Mouse (Mus musculus) right cerebral cortex, postnatal 14 days (tissue): ENCODE results near the gene Glcci1.
A peak's percentile ranks its signal among the peaks of the same experiment; 100 is the strongest.

ENCODE experiments used
- DNase-seq: peaks from one replicate; pipeline ENCODE4 v3.0.0; 2022

Gene Glcci1

GRCm38 (mm10) chr6:8509551-8509950 lies at the start of gene Glcci1:
Gene Glcci1, plus strand, starts transcription at chr6:8509600.
- peak; percentile 81 for DNase-seq

GRCm38 (mm10) chr6:8462447-8462846 lies 47.0 kb upstream of the Glcci1 start:
- DNase-seq, result no peak

- no peak for DNase-seq
These were observed 44.0 kb upstream of the Glcci1 start for GRCm38 (mm10) chr6:8465388-8465787.

- no peak for DNase-seq
These were observed 43.4 kb upstream of the Glcci1 start for GRCm38 (mm10) chr6:8465985-8466384.

GRCm38 (mm10) chr6:8467667-8468337 lies 41.6 kb upstream of the Glcci1 start:
- no peak for DNase-seq

GRCm38 (mm10) chr6:8469918-8470317 lies 39.5 kb upstream of the Glcci1 start:
- DNase-seq, result no peak

GRCm38 (mm10) chr6:8472125-8472524 lies 37.3 kb upstream of the Glcci1 start:
- no peak for DNase-seq

GRCm38 (mm10) chr6:8472915-8473314 lies 36.5 kb upstream of the Glcci1 start:
- no peak for DNase-seq

- DNase-seq, result no peak
These were observed 35.9 kb upstream of the Glcci1 start for GRCm38 (mm10) chr6:8473498-8473897.

GRCm38 (mm10) chr6:8474316-8474715 lies 35.1 kb upstream of the Glcci1 start:
- no peak for DNase-seq

- no peak for DNase-seq
These were observed 34.6 kb upstream of the Glcci1 start for GRCm38 (mm10) chr6:8474820-8475219.

GRCm38 (mm10) chr6:8479176-8479575 lies 30.2 kb upstream of the Glcci1 start:
- DNase-seq, result no peak

GRCm38 (mm10) chr6:8484437-8485275 lies 24.7 kb upstream of the Glcci1 start:
- no peak for DNase-seq

GRCm38 (mm10) chr6:8485414-8486175 lies 23.8 kb upstream of the Glcci1 start:
- DNase-seq, result no peak

GRCm38 (mm10) chr6:8486391-8487043 lies 22.9 kb upstream of the Glcci1 start:
- DNase-seq, result no peak

GRCm38 (mm10) chr6:8487044-8487853 lies 22.2 kb upstream of the Glcci1 start:
- DNase-seq, result no peak

- DNase-seq, result no peak
These were observed 21.2 kb upstream of the Glcci1 start for GRCm38 (mm10) chr6:8488249-8488648.

GRCm38 (mm10) chr6:8489266-8489665 lies 20.1 kb upstream of the Glcci1 start:
- DNase-seq, result no peak

- no peak for DNase-seq
These were observed 19.3 kb upstream of the Glcci1 start for GRCm38 (mm10) chr6:8489938-8490585.

GRCm38 (mm10) chr6:8492248-8492647 lies 17.2 kb upstream of the Glcci1 start:
- DNase-seq, result no peak

GRCm38 (mm10) chr6:8495109-8495826 lies 14.1 kb upstream of the Glcci1 start:
- DNase-seq, result no peak
